Mouse (Mus musculus) erythroblast, adult 5-6 weeks (primary cell): ENCODE data around the gene Timd4. TPM values are rescaled to one million over a fixed set of nuclear protein-coding genes. Genes with fewer than 3 reads are reported as not detected.

Source experiments
- ATAC-seq: replicated peaks from 2 replicates; pipeline ENCODE4 v1.8.0; 2016; ENCODE audit warnings: moderate number of reproducible peaks, mild to moderate bottlenecking, moderate TSS enrichment, inconsistent platforms; ENCODE audit not compliant: poor library complexity, low FRiP score, severe bottlenecking
- total RNA-seq, 2 experiments: library from RNA; stranded (forward) in 1 of 2; stranded (reverse) in 1 of 2; fragments of 150-400 nt in 1 of 2; fragments of 200-764, 138-1000 nt in 1 of 2; gene quantifications; 2 replicates each; pipeline versions ENCODE4 v1.2.3 to v1.2.4; 2015 to 2017; ENCODE audit warnings: low replicate concordance in 2 of 2

Gene Timd4
- total RNA-seq (2015; ENCODE audit: low replicate concordance) (2.1 and 7.5 TPM in 2 replicates), total RNA-seq (2017; ENCODE audit: low replicate concordance) (2.2 and 5.6 TPM in 2 replicates)

DNA sequence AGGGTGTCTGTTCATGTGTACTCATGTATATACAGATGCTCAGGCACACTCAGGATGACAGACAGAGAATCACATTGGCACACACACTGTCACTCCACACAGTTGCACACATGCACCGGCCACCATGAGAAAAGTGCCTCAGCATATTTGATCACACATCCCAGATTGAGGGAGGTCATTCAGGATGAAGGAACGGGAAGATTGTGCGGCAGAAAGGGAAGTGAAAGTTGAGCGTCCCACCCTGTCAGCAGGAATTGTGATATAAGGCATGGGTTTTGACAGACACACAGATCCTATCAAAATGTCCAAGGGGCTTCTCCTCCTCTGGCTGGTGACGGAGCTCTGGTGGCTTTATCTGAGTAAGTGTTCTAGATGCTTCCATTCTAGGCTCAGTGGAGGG, at the start of gene Timd4:
Gene Timd4, plus strand, starts transcription at position 290 of the 400 bp plus-strand sequence.
- ATAC-seq: no peak

DNA sequence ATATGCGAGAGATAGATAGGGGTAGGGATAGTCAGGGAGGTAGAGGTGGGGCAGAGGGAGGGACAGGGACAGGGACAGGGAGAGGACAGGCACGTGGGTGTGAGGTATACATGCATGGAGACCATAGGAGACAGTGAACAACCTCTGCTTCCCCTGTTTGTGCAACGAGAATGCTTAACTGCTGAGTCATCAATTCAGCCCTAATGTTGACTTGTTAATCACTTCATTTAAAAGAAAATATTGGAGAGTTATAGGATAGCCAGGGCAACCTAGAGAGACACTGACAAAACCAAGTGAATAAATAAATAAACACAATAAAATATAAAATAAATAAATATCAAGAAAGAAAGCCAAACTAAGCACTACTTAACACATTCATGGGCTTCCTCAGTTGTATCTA, 33.7 kb upstream of the Timd4 start:
- ATAC-seq: no peak

DNA sequence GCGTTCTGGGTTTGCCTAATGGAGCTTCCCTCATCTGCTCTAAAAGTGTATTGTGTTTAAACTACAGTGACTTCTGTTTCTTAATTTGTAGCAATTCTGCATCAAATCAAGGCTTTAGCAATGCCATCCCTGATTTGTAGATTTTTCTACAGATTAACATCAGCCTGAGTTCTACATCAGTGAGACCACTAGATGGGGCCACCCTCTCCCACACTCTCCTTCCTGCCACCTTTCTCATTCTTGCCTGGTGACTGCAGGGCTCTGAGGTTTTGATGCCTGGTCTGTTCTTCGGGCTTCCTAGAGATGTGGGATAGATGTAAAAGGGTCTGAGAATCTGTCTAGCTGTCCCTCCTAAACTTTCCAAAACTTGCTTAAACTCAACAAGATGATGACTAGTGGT, 30.8 kb upstream of the Timd4 start:
- ATAC-seq: no peak

DNA sequence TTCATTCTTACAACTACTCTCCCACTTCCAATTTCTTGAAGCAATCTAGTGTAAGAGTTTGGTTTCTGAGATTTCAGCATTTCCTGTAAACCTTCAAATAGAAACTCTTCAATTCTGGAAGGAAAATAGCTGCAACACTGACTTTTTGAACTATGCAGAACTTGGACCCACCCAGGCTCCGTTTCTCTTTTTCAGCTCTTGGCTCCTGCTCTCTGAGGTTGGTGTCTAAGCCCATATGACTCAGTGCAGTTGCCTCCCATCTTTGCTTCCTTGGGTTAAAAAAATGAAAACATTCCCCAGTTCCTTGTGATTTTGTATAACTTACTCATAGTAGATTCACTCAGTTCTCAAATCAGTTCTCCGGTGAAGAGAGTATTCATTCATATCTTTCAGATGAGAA, 6.2 kb upstream of the Timd4 start:
- no peak for ATAC-seq

DNA sequence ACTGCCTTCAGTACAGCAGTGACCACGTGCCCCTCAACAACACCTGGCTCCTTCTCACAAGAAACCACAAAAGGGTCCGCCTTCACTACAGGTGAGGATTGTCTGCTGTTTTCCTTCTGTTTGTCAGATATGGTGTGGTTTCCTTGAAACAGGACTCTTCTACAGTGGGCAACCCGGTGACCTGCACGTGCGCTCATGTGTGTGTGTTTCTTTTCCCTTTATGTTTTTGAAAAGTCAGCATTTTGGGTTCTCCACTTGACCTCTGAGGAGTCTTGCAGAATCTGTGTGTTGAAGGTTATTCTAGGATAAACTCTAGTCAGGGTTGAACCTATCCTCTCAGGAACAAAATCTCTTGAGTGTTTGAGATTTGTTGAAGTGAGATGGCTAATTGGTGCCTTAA, 7.1 kb downstream of the Timd4 start:
- no peak for ATAC-seq

DNA sequence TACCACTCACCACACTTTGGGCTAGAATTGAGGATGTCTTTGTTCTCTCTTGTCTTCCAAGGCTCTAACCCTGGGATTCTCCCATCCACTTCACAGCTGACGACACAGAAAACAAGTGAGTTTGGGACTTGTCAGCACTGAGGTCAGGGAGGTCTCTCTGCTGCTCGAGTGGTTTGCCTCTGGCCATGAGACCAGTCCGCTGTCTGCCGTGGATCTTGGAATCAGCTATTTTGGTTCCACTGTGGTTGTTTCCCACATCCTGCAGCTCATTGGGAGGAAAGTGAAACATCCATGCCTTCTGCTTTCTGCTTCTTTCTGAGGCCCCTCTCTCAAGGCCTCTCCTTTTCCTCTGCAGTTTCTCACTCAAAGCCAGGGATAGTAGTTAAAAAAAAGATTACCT, 9.3 kb downstream of the Timd4 start:
- ATAC-seq: no peak

DNA sequence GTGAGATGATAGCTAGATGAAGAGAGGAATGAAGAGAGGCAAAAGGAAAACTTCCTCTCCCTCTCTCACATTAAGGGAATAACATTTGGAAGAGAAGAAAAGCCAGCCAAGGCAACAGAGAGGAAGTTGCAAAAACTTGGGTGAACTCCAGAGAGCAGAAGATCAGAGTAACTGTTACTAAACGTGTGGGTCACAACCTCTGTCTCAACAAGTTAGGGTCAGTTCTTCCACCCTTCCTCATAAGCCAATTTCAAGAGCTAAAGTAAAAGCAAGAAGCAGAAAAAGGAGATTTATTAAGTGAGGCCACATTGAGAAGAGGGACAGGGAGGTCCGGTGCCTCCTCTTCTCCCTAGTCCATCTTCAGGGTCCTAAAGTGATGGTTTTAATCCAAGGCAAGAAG, 19.7 kb downstream of the Timd4 start:
- no peak for ATAC-seq

DNA sequence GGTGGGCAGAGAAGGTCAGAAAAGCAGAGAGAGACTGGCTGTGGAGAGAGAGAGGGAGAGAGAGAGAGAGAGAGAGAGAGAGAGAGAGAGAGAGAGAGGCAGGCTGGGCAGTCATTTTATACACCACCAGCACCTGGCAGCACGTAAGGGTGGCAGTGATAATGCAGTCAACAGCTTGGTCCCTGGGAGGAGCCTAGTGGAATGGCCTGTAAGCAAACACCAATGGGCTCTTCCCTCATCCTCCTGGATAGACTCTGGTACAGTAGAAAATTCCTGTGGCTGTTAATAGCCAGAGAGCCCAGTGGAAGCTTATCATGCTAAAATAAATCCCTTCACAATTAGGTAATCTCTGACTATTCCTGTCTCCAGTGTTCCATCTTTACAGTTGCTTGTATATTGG, 24.5 kb downstream of the Timd4 start:
- ATAC-seq: no peak

DNA sequence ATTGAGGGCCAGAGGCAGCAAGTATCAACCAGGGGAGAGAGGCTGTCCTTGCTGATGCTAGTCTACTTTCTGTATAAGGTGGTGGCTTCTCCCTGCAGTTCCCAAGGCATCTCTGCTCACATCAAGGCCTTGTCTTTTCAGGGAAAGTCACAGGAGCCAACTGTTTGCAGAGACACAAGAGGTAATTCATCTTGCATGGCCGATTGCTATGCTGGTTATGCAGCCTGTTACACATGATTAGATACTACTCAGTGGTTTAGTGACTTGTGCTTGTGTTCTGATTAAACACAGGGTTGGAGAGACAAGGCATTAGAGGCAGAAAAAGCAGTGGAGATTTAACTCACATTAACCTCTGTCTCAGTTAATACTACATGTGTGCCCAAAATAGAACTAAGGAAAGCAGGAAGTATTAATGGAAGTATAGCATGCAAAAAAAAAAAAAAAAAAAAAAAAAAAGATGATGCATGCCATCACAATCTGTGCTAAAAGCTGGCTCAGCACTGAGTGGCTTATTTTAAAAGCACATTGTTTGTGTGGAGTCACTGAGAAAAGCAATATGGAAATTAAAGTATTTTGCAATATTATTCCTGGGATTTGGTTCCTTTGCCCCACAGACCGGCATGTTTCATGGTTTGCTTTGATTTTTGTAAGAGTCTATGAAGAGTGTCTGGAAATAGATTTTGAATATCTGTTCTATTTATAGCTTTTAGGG, 31.6 kb downstream of the Timd4 start:
- no peak for ATAC-seq

DNA sequence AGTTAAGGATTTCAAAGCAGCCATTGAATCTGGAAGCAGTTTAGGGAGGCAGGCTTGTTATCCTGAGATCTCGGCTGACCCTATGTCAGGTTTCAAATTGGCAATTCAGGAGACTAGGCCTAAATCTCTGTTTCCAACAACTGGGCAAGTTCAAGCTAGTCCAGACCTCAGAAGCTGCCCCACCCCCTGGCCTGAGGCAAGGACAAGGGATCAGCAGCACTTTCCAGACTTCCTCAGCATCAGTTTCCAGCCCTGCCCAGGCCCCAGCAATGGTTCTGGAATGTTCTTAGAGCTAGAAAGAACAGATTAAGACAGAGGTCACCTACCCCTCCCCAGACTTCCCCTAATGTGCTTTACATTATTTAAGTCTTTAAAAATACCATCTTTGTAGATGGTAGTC, 36.1 kb downstream of the Timd4 start:
- ATAC-seq: no peak

DNA sequence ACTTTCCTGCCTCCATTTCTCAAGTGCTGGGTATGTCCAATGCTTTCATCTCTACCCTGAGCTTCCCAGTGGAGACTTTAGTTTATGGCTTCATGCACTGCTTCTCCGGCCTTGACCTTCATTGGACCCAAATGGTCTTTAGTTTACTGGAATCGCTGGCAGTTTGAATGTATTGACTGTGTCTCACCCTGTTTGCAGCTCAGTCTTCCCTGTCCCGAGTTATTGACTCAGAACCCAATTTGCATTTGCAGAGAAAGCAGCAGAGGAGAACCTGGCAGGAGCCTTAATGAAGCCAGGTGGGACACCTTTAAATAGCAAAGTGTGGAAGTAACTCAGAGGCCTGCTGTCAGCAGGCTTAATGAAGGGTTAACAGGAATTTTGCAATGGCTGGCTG, 37.2 kb downstream of the Timd4 start:
- ATAC-seq: no peak

DNA sequence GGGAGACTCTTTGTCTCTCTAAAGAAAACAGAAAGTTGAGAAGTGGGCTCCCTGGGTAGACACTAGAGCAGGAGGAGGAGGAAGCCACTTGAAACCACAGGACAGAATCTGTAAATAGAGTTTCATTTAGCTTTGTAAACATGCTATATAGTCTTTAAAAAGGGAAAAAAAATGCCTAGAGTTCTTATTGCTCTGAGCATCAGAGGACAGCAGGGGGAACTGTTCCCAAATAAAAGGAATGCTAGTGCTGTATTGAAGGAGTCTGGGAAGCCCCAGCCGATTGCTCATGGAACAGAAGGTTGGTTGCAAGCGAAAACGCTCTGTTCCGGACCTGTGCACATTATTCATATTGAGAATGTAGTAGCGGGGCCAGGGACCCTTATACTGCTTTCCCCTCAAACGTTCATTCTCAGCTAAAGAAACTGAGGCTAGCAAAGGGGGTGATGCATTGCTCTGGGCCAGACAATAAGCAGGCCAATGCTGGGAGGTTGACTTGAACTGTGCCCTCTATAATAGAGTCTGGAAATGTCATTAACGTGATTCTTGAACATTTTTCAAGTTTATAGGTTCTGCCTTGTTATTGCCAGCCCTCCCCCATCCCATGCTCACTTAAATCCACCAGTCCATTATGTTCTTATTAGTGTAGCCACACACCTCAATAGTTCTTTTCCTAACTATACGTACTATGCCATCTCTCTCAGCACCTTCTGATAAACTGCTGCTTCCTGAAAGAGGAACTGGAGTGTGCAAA, 37.8 kb downstream of the Timd4 start:
- no peak for ATAC-seq

DNA sequence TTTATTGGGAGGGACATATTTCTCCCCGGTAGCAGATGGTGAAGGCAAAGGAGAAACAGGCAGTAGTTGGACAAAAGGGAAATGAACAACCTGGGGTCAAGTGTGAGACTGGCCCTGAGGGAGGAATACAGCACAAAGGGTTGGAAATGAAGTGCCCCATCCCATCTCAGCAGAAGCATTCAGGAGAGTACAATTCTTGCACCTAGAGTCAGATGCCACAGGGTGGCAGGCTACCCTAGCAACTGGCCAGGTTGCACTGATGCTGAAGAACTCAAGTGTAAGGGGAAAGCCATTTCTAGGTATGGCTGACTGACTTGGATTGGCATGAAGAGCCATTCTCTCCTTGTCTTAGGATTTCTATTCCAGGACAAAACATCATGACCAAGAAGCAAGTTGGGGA, 54.2 kb downstream of the Timd4 start:
- ATAC-seq: no peak

DNA sequence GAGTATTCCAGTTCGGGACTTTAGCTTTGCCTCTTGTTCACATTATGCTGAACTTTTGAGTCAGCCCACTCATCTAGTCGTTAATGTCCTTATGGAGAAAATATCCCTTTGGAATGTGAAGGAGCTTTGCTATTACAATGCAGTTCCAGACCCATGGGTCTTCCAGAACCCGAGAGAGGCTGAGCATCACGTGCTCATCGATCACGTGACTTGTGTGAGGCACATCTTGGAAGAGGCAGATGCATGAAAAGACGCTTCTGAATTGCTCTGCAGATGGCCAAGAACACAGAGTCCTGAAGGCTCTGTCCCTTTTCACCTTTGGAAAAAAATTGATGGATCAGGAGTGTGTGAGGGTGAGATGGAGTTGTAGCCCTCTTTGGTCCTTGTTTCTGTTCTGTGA, 58.0 kb downstream of the Timd4 start:
- no peak for ATAC-seq

DNA sequence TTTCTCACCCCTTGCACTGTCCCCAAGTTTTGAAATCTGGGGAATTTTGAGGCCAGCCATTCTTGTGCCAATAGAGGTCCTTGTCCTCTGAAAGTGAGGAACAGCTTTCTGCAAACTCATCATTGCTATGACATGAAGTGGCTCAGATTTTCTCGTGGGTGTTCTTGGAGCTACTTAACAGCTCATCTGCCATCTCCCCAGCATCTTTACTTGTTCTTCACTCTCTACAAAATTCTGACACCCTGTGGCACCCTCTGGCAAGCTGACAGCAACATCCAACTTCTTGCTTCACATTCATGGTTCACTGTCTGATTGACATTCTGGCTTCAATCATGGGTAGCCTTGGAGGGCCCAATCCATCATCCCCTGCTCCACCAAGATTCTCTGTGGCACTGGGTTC, 65.2 kb downstream of the Timd4 start:
- no peak for ATAC-seq

DNA sequence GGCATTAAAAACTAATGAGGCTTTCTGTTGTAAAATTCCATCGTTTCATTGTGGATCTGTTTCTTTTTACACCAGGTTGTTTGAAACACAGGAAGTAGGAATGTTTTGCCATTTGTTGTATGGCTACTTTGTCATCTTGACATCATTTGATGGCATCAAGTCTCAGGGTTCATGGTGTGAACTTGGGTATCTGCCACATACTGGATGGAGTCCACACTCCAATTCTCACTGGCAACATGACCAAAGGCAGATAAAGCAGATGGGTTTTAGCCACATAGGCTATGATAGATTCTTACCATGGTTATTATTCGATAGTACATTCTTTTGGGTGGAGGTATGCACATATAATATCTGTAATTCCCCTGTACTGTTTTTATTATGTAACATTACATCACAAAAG, 71.9 kb downstream of the Timd4 start:
- ATAC-seq: no peak

DNA sequence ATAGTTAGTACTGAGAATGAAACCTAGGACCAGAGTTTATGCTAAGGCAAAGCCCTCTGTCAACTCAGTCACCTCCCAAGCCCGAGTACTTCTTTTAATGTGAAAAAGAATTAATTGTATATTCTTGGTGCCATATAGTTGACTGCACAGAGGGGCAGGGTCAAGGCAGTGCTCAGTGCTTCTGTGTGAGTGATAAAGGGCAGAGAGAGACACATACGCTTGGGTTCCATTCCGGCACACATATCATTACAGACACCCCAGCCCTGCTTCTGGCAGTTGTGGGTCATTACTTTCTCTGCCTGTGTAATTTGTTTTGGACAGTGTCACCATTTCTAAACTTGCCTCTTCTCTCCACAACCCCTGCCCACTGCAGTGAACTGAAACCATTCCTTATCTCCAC, 78.5 kb downstream of the Timd4 start:
- no peak for ATAC-seq

Other genes starting within 250 kb of the Timd4 start
- not detected in 2 replicates for gene BC053393, start 239.3 kb upstream of the Timd4 start, total RNA-seq (2015; ENCODE audit: low replicate concordance)
- not detected in 2 replicates for gene BC053393, start 239.3 kb upstream of the Timd4 start, total RNA-seq (2017; ENCODE audit: low replicate concordance)
- gene Dppa1, start 181.5 kb upstream of the Timd4 start, total RNA-seq (2015; ENCODE audit: low replicate concordance): not detected in 2 replicates
- gene Dppa1, start 181.5 kb upstream of the Timd4 start, total RNA-seq (2017; ENCODE audit: low replicate concordance): not detected in 2 replicates
- not detected in 2 replicates for gene Timd2, start 103.7 kb upstream of the Timd4 start, total RNA-seq (2015; ENCODE audit: low replicate concordance)
- not detected in 2 replicates for gene Timd2, start 103.7 kb upstream of the Timd4 start, total RNA-seq (2017; ENCODE audit: low replicate concordance)
- not detected in 2 replicates for gene Havcr1, start 75.7 kb upstream of the Timd4 start, total RNA-seq (2015; ENCODE audit: low replicate concordance)
- 0.26 TPM in 1 of 2 replicates, not detected in the other for gene Havcr1, start 75.7 kb upstream of the Timd4 start, total RNA-seq (2017; ENCODE audit: low replicate concordance)